Mouse (Mus musculus): ENCODE measurements at regions not wholly inside any gene's neighbourhood (a gene's known extent, or its start where the extent isn't known, plus 50 kb on each side); places are given as distances from the start of the nearest gene placed in this dataset.

- no peak for DNase-seq (ENCODE audit: low read depth)
These were observed 206.2 kb upstream of the Tnp1 start for GRCm38 (mm10) chr1:73221863-73222262.

- no peak for DNase-seq (ENCODE audit: low read depth)
These were observed 198.7 kb upstream of the Tnp1 start for GRCm38 (mm10) chr1:73214305-73214946.

DNA sequence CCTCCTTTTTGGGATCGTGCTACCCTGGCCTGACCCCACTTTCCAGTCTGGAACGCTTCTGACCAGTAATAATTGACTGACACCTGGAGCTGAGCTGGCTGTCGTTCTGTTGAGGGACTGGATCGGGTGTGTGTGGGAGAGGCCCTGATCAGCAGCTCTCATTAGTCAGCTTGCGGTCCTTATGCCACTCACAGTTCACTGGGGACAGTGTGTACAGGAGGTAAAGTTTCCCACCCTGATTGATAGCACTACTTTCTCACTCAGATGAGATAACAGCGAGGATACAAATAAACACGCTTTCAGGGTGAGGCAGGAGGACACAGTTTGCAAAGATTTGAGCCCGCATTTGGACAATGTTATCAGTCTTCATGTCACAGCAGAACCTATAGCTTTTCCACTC is 191.7 kb upstream of the Tnp1 start:
- DNase-seq (ENCODE audit: low read depth): no peak

DNA sequence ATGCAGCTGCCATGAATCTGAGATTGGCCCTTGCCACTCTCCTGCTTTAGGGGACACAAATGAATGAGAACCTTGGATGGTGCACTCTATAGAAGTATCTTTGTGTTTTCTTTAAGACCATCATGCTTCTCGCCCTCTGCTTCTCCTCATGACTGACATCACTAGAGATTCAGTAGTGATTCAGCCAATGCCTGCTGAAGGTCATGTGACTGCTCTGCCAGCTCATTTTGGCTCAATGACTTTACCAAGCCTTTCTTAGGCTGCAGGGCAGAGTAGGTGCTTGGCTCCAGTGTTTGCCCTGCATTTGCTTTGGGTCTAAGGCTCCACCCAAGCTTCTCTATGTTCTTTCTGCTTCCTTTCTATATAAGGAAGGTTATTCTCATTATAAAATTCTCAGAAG is 190.1 kb upstream of the Tnp1 start:
- DNase-seq (ENCODE audit: low read depth): no peak

DNA sequence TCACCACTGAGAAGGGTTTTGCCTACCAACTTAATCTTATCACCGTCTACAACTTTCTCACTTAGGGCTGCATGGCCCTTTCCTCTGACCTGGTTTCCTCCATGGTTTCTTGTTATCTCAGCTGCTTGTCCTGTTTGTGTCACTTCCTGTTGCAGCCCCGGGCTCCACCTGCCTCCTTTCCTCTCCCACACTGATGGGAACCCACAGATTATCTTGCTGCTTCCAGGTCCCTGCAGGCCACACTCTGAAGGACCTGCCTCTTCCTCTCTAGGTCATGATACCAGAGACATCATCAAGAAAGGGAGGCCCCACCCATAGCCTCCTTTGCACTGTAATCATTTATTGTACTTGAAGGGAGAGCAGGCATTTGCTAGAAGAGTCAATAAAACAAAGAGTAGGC is 184.4 kb upstream of the Tnp1 start:
- no peak for DNase-seq (ENCODE audit: low read depth)

DNA sequence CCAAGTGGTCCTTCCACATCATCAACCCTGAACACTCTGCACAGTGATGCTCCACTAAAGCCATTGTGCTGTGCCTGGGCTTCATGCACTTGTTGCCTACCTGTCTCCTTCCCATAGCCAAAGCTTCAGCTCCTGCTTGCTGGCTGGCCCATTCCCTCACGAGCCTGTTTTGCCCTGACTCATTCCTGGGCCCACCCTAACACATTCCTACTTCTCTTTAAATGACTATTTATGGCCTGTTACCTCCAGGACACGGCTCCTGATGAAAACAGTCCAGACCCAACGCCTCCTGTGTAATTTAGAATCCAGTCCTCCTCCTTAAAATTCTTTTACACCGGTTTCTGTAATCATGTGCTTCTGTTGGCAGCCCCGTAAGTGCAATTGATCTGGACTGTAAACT is 175.1 kb upstream of the Tnp1 start:
- DNase-seq (ENCODE audit: low read depth): no peak

GRCm38 (mm10) chr1:73188796-73189195 is 173.1 kb upstream of the Tnp1 start:
- DNase-seq (ENCODE audit: low read depth): no peak

- no peak for DNase-seq (ENCODE audit: low read depth)
These were observed 168.8 kb upstream of the Tnp1 start for GRCm38 (mm10) chr1:73184477-73184876.

DNA sequence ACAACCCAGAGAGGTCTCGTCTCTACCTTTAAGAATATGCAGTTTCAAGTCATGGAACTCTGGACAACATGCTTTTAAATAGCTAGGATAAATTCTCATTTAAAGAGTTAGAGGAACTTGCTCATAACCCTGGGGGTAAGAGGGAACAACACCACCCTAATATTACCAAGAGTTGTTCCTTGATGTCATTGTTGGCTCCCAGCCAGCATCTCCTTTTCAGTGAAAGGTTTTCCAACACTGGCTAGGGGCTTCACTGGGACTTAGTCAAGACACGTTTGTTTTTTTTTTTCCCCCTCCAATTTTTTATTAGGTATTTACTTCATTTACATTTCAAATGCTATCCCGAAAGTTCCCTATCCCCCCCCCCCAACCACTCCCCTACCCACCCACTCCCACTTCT is 163.1 kb upstream of the Tnp1 start:
- DNase-seq (ENCODE audit: low read depth): no peak

DNA sequence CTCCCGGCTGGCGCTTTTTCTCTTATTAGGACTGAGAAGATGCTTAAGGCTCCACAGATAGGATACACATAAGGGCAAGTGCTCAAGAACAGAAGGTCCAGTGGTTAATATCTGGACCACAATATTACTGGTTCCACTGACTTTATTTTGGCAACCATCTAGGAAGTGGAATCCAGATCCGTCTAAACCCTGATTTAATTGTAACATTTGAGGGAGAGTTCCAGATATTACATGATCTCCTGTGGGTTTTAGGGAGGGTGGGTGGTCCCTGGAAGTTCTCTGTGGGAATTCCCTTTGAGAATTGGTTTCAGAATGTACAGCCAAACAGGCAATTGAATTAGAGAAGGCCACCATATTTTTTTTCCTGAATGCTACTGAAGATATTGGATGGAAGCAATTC is 161.4 kb upstream of the Tnp1 start:
- DNase-seq (ENCODE audit: low read depth): no peak

- DNase-seq (ENCODE audit: low read depth): no peak
These were observed 154.9 kb upstream of the Tnp1 start for GRCm38 (mm10) chr1:73170668-73171008.

DNA sequence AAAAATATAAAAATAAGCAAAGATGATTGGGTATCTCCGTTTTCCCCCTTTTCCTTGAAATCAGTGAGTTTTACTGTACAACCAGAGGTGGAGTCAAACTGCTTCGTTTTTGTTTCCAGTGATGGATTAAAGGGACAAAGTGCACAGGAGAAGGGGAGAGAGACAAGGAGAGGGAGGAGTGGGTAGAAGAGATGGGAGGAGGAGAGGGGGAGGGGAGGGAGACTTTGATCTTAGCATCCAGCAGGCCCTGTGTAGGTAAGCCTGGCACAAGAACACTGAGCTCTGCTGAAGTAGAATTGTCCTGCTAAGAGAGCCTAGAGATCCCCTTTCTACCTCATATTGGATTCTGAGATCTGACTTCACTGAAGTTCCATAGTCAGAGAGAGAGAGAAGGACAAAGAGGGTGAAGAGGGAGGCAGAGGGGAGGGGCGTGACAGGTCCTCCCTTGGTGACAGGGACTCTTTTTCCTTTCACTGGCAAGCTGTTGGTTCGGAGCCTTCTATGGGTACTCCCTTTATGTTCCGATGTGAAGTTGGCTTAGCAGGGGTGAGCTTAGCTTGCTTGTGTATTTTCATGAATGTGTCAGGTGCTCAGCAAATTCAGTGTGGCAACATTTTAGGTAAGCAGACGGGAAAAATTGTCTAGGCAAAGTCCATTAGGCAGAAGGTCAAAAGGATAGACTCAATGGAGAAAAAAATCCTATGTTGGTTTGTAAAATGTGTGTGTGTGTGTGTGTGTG is 154.4 kb upstream of the Tnp1 start:
- DNase-seq (ENCODE audit: low read depth): no peak

DNA sequence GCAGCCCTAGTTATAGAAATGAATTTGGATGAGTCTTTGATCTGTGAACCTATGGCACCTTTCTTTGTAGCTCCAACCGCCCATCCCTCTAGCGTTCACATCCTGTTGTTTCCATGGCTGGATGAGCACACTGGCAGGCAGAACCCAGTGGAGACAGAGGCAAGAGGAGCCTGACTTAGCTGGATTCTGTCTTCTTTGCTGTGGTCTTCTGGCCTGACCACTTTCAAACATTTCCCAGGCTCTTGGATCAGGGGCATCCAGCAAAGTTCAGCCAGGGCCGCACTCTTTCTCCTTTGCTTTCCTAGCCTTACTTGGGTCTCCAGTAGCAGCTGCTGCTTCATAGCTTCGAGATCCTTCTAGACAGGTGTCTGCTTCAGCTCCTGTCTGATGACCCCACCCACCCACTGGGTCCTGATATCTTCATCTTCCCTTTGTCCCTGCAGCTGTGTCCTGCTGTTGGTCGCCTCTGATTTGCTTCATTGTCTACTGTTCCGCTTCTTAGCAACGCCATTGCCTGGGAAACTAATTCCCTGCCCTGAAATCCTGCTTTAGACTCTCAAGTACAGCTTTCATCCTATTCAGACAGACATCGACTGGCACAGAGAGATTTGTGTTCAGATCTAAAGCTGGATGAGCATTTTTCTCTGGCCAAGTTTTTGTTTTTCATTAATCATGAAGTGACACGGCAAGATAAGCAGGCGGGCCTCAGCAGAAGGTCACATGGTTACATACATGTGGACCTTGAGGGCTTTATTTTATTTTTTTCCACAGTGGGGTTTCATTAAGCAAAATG is 153.6 kb upstream of the Tnp1 start:
- no peak for DNase-seq (ENCODE audit: low read depth)

DNA sequence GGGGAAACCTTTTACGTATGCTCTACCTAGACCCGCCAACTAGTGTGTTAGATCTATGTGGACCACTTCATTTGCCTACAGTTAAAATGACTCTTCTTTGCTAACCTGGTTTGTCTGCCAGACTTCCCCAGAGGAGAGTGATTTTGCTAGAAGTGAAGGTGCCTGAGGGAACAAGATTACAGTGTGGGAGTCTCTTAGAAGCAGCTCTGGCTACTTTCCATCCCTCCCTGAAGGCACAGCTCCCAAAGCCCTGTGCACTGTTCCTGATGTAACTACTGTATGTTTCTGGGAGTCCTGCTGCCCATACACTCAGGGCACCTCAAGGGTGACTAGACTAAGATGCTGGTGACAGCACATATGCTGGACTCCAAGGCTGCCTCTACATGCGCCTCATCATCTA is 144.5 kb upstream of the Tnp1 start:
- no peak for DNase-seq (ENCODE audit: low read depth)

DNA sequence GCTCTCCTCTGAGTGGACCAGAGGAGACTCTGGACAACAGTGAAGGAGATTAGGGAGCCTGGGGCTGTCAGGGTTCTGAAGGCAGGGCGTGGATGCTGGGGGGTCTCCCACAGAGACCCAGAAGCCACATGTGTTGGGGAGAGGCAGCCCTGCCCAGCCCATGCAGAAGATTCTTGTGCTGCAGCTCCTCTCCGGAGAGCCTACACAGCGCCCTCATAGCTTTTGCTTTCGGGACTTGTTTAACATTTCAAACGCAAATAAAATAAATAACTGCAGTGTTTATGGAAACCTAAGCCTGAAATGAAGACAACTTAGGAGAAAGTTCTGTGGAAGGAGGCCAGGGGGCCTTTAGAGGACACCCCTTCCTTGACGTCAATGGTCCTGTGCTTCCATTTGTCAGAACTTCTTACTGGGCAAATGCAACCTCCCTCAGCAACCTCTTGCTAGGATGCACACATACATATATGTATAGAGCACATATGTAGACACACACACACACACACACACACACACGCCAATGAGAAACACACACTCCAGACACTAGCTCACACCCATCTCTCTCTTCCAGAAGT is 143.8 kb upstream of the Tnp1 start:
- no peak for DNase-seq (ENCODE audit: low read depth)

DNA sequence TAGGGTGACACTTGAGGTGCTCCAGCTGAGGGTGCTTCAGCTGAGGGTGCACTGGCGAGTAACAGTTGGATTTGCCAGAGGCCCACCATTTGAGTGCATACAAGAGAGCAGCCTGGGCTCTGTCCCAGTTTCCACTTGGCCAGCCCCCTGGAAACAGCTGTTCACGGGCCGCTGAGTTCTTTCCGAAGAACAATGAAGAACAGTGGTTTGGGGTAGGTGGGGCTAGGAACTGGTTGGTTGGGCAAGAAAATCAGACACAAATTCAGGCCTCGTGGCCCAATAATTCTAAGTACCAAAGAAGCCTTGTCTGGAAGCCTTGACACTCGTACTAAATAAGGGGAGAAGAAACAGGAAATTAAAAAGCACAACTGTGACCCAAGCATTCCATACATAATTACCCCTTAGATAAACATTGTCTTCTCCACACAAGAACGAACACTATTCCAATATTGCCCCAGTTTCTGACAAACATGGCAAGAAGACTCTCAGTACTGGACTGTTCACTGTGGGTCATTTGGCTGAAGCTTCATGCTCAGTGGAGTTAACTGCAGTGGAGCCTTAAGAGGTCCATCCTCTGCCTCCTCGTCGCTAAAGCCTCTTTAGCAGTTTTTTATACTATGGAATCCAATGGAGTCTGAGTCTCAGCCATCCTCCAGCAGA is 137.9 kb upstream of the Tnp1 start:
- DNase-seq (ENCODE audit: low read depth): no peak

DNA sequence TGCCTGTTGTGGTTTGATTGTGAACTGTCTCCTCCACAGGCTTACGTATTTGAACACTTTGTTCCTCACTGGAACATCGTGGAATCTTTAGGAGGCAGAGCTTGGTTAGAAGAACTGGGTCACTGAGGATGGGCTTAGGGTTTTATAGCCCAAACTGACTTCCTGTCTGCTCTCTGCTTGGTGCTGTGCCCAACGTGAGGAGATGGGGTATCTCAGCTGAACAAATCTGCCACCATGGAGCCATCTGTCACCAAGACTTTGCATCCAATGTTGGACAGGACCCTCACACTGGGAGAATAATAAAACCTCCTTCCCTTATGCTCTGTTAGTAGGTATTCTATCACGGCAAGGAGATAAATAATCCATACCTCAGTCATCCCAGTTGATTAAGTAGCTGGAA is 134.2 kb upstream of the Tnp1 start:
- no peak for DNase-seq (ENCODE audit: low read depth)

- no peak for DNase-seq (ENCODE audit: low read depth)
These were observed 127.1 kb upstream of the Tnp1 start for GRCm38 (mm10) chr1:73142845-73143244.

GRCm38 (mm10) chr1:73140557-73141345 is 125.0 kb upstream of the Tnp1 start:
- no peak for DNase-seq (ENCODE audit: low read depth)

DNA sequence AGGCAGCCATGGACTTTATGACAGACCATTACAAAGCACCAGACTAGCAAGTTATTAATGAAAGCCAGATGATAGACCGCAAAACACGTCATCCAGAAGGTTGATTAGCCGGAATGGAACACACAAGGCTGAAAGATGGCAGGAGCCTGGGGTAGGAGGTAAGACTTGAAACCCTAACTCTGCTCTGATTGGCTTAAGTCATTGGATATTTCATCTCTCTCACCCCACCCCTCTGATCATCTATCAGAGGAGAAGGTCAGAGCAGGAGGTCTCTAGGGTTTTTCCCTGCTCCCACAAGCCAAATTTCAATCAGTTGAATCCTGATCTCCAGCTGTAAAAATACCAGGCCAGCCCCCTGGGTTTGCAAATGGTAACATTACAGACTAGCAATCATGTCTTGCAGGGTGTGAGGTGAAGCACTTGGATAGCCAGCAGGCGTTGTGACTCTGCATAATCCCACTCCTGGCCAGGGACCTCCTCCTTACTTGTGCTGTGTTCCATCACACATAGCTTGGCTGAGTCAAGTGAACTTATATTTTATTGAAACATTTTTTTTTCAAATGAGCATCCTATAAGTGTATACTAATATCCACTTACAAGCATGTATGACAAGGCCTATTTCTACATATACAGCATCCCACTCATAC is 114.6 kb upstream of the Tnp1 start:
- DNase-seq (ENCODE audit: low read depth): no peak

DNA sequence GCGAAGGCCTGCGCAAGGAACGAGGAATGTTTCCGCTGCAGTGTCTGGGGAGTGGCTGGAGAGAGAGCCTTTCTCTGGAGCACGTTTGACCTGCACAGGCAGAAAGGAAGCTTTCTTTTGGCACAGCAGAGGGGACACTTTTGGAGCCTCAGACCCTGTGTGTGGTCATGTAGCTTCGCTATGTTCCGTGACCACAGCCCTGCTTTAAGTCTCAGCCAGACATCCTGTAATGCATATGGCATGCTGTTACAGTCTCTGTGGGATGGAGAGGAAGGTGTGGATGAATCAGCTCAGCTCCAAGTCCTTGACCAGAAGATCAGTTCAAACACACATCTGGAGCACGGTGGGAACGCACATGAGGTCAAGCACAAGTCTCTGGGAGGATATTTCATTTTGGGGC is 107.3 kb upstream of the Tnp1 start:
- no peak for DNase-seq (ENCODE audit: low read depth)

Data from induced T-regulatory cell, adult 2 months (primary cell).